Mouse (Mus musculus) cerebellum, adult 2 months (tissue): Measurements from ENCODE around the gene Ctnnbip1. TPM values are rescaled to one million over a fixed set of nuclear protein-coding genes. Genes with fewer than 3 reads are reported as not detected.
A peak's percentile ranks its signal among the peaks of the same experiment; 100 is the strongest.

Source experiments
- DNase-seq, 2 experiments: peaks; one replicate each; pipeline ENCODE4 v3.0.0; 2021
- H3K27ac ChIP-seq: fragments of 200-500 bp; 2 replicates; pipeline ENCODE4 v1.5.1; 2012; ENCODE audit warnings: low read length, control low read depth, inconsistent platforms; ENCODE audit not compliant: insufficient read depth
- H3K27me3 ChIP-seq: fragments of 200-500 bp; 2 replicates; pipeline ENCODE4 v1.6.1; 2012; ENCODE audit warnings: inconsistent platforms, mild to moderate bottlenecking, low read length, moderate library complexity; ENCODE audit not compliant: control insufficient read depth, insufficient read depth
- H3K4me1 ChIP-seq: fragments of 200-500 bp; 2 replicates; pipeline ENCODE4 v1.6.1; 2011; ENCODE audit warnings: low read length; ENCODE audit not compliant: control insufficient read depth, insufficient read depth
- H3K4me3 ChIP-seq: fragments of 200-500 bp; replicated peaks from 2 replicates; pipeline ENCODE3; 2011; ENCODE audit warnings: mild to moderate bottlenecking, low read depth, low read length, control low read depth; ENCODE audit not compliant: insufficient read depth
- CTCF ChIP-seq: fragments of 200-500 bp; IDR thresholded peaks from 2 replicates; pipeline ENCODE4 v1.5.1; 2011; ENCODE audit warnings: low read depth, mild to moderate bottlenecking, control low read depth, low read length, moderate library complexity, borderline replicate concordance; ENCODE audit not compliant: insufficient read depth
- POLR2A ChIP-seq: fragments of 200-500 bp; IDR thresholded peaks from 2 replicates; pipeline ENCODE4 v1.6.1; 2011; ENCODE audit warnings: low read length, control low read depth, borderline replicate concordance; ENCODE audit not compliant: insufficient read depth
- WGBS: fragments of 180-500 bp; shearing (Covaris S2); methylation state at CpG from one replicate; pipeline ENCODE4 v1.1.7; 2018; 5-methylcytosine and 5-hydroxymethylcytosine counted together
- polyA plus RNA-seq: library from polyadenylated mRNA; depleted of rRNA; stranded (reverse); fragments of >200 nt; gene quantifications from 2 replicates; pipeline ENCODE4 v1.2.3, GENCODE M21; 2012

Ctnnbip1 gene
- polyA plus RNA-seq, 1 experiment = 34.6 TPM

DNA sequence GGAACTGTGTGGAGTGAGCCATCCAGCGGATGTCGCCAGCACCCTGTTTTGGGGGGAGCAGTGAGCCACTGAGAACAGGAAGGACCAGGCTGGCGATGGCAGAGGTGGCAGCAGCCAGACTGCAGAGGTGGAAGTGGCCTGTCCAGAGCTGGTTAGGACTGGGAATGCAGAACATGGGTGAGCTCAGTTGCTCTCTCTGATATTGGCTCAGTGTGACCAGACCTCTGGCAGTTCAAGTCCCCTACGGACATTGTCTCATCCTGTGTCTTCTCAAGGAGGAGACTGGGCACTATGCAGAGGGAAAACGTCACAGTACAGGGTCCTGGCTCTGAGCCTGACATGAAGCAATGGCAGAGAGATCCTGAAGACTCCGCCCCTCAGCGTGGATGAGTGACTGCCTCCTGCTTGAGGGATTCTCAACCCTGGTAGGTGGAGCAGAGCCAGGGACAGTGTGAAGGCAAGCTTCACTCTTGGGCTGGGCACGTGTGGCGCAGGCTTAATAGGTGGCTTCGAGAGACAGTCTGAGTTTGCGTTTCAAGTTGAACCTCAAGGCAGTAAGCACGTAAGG lies 79.7 kb downstream of the Ctnnbip1 start:
- H3K4me1 ChIP-seq = peaks cover 28% of the 10 kb centered on the region
- peak in 1 of 2 experiments; percentile 43 for DNase-seq
- WGBS = 28% methylated on average over 12 of the region's 12 CpGs
- no peak for TF ChIP-seq CTCF
- no peak overlapping the region for H3K4me3 ChIP-seq
- no peaks in the 10 kb centered on the region for H3K27me3 ChIP-seq
- no peak overlapping the region for H3K27ac ChIP-seq

DNA sequence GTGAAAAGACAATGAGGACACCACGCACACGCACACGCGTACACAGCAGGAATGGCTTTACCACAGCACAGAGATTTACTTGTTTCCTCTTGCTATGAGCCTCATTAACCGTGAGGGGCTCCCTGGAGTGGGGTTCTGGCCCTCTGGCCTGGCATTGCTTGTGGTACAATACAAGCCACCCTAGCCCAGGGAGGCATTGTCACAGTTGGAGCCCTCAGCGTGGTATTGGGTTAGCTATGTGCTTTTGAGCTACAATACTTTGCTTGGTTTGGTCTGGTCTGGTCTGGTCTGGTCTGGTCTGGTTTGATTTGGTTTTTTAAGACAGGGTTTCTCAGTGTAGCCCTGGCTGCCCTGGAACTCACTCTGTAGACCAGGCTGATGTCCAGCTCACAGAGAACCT lies 81.5 kb downstream of the Ctnnbip1 start:
- no peak for TF ChIP-seq POLR2A
- no peak for TF ChIP-seq CTCF
- Histone ChIP-seq H3K4me1 (peaks cover 28% of the 10 kb centered on the region), H3K4me3 (no peak overlapping the region), H3K27ac (no peak overlapping the region), H3K27me3 (no peaks in the 10 kb centered on the region)
- WGBS = 76% methylated on average over 6 of the region's 6 CpGs
- DNase-seq = no peak

DNA sequence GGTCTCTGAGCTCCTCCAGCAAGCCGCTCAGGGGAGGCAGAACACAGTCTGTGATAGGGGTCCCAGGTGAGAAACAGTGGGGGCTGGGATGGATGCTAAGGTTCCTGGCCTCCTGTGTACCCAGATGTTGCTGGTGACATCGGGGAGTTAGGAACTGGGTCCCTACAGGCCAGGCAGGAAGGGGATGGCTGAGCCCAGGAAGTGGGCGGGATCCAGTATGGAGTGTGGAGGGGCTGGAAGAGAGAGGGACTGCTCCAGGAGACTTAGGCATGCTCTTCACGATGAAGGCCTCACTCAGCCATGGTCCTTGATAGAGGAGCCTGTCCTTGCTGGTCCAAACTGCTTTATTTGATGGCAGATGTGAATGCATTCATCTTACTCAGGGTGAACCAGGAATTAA lies 82.1 kb downstream of the Ctnnbip1 start:
- no peak for DNase-seq
- TF ChIP-seq CTCF (no peak), POLR2A (no peak)
- no peak overlapping the region for H3K4me3 ChIP-seq
- WGBS = 76% methylated on average over 4 of the region's 4 CpGs
- H3K27ac ChIP-seq = no peak overlapping the region
- no peaks in the 10 kb centered on the region for H3K27me3 ChIP-seq
- peaks cover 25% of the 10 kb centered on the region for H3K4me1 ChIP-seq

DNA sequence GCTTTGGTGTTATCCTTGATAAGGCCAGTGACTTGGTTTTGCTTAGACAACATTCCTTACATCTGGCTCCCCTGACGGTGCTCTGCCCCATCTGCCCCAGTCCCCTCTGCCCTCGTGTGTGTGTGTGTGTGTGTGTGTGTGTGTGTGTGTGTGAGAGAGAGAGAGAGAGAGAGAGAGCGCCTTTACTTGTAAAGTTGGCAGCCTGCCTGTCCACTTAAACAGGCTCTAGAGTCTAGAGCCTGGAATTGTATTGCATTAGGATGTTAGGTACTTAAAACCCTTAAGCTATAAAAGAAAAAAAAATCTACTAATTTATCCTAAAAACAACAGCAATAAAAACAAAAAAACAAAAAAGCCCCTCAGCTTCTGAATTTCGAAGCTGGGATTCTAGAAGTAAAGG lies 83.4 kb downstream of the Ctnnbip1 start:
- no peak for DNase-seq
- 33% methylated on average over 4 of the region's 4 CpGs for WGBS
- Histone ChIP-seq H3K4me3 (no peak overlapping the region), H3K4me1 (peaks cover 38% of the 10 kb centered on the region), H3K27ac (no peak overlapping the region), H3K27me3 (no peaks in the 10 kb centered on the region)
- TF ChIP-seq POLR2A (no peak), CTCF (no peak)

DNA sequence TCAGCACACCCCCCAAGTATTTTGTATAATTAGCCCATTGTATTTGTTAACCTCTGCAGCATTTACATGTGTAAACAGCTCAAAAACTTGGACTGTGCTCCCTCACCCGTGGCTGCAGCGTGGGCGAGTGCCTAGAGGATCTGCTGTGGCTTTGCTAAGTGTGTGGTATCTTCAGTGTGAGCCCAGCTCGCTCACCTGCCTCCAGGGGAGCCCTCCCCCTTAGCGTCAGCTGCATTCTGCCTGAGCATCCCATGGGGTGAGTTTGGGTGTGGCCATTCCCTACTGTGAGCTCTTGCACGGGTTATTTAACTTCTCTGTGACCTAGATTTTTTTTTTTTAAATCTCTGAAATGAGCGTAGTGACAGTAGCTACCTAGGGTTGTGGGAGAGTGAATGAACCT lies 84.2 kb downstream of the Ctnnbip1 start:
- TF ChIP-seq CTCF (no peak), POLR2A (no peak)
- peaks cover 38% of the 10 kb centered on the region for H3K4me1 ChIP-seq
- WGBS = 6% methylated on average over 7 of the region's 7 CpGs
- no peaks in the 10 kb centered on the region for H3K27me3 ChIP-seq
- 0 out of 2 replicates have a peak overlapping the region, but pooled peaks have one; percentile 16 for H3K27ac ChIP-seq
- H3K4me3 ChIP-seq = no peak overlapping the region
- DNase-seq = no peak

DNA sequence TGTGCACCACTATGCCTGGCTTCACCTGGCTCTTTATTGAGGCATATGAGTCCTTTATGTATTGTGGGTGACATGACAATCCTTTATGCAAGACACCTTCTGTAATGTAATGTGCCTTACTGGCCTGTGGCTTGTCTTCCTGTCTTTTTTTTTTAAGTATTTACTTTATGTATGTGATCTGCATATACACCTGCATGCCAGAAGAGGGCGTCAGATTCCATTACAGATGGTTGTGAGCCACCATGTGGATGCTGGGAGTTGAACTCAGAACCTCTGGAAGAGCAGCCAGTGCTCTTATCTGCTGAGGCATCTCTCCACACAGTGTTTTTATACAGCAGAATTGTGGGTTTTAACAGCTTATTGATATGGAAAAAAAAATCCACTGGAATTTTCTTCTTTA lies 85.8 kb downstream of the Ctnnbip1 start:
- 52% methylated on average over 1 of the region's 1 CpGs for WGBS
- peaks cover 39% of the 10 kb centered on the region for H3K4me1 ChIP-seq
- no peak overlapping the region for H3K27ac ChIP-seq
- DNase-seq = no peak
- TF ChIP-seq CTCF (no peak), POLR2A (no peak)
- no peaks in the 10 kb centered on the region for H3K27me3 ChIP-seq
- H3K4me3 ChIP-seq = no peak overlapping the region

DNA sequence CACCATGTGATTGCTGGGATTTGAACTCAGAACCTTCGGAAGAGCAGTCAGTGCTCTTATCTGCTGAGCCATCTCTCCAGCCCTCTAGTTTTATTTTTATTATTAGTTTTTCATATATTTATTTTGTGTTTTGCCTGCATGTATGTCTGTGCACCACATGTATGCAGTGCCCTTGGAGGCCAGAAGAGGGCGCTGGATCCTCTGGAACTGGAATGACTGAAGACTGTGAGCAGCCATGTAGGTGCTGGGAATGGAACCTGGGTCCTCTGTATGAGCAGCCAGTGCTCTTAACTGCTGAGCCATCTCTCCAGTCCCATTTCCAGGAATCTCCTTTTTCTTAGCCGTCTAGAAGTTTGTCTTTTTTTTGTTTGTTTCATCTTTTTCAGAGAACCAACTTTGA lies 86.5 kb downstream of the Ctnnbip1 start:
- peaks cover 42% of the 10 kb centered on the region for H3K4me1 ChIP-seq
- no peak overlapping the region for H3K27ac ChIP-seq
- no peak for DNase-seq
- no peak overlapping the region for H3K4me3 ChIP-seq
- H3K27me3 ChIP-seq = no peaks in the 10 kb centered on the region
- 83% methylated on average over 3 of the region's 3 CpGs for WGBS
- TF ChIP-seq POLR2A = no peak
- TF ChIP-seq CTCF = peak; percentile 35

DNA sequence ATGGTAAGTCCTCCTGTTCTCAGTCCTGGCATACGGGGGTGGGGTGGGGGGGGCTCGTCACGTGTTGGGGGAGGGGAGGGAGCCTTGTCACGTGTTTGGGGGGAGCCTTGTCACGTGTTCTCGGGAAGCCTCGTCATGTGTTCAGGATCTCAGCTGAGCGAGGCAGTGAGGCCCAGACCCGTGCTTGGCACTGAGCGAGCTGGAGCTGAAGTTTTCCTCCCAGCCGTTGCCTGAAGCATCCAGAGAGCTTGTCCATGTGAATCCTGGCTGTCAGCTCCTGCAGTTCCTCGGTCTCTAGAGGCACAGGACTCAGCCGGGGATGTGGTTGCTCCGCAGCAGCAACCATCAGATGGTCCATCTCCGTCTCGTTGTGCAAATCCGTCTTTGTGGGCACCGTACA lies 88.0 kb downstream of the Ctnnbip1 start:
- Histone ChIP-seq H3K27me3 (no peaks in the 10 kb centered on the region), H3K4me3 (no peak overlapping the region), H3K4me1 (peaks cover 42% of the 10 kb centered on the region), H3K27ac (peak overlapping the region; percentile 63; the same call in 1 of the 2 replicates)
- peak in 1 of 2 experiments; percentile 41 for DNase-seq
- TF ChIP-seq POLR2A (no peak), CTCF (no peak)
- 18% methylated on average over 18 of the region's 18 CpGs for WGBS
